Mouse (Mus musculus) R1 (cell line): Measurements from ENCODE around the gene Rabac1.

ENCODE experiments used
- DNase-seq: peaks from one replicate; pipeline ENCODE4 v3.0.0-alpha.2; 2018; ENCODE audit warnings: low read depth, low spot score

Gene Rabac1

DNA sequence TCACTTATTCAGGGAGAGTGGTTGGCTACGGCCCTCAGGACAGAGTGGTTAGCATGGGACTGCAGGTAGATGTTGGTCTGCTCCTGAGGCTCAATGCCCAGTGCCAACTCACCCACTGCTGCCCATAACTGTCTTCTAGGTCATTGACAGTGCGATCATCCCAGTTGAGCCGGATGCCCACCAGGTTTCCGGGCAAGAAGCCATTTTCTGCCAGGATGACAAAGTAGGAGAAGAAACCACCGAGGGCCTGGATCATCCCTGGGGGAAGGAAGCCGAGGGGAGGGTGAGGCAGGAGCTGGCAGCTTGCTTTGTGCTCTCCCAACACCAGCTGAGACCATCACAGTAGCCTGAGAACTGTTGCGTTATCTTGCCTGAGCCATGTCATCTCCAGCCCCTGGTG, 7.9 kb upstream of the Rabac1 start:
- DNase-seq: no peak

DNA sequence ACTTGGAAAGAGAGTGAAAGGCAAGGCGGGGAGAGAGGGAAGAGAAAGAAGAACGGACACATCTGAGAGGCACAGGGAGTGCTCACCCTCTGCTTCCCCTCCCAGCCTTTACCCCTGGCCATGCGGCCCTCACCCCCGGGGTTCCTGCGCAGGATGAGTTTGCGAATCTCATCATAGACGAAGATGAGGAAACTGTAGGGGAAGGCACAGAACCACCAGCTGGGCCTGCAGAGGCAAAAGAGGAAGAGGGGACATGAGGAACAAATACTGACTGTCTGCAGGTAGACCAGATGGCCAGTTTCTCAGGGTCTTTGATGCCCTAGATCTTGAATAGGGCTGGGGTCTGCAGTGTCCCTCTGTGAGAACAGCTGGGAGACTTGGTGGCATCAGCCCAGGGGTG, 6.2 kb upstream of the Rabac1 start:
- no peak for DNase-seq

DNA sequence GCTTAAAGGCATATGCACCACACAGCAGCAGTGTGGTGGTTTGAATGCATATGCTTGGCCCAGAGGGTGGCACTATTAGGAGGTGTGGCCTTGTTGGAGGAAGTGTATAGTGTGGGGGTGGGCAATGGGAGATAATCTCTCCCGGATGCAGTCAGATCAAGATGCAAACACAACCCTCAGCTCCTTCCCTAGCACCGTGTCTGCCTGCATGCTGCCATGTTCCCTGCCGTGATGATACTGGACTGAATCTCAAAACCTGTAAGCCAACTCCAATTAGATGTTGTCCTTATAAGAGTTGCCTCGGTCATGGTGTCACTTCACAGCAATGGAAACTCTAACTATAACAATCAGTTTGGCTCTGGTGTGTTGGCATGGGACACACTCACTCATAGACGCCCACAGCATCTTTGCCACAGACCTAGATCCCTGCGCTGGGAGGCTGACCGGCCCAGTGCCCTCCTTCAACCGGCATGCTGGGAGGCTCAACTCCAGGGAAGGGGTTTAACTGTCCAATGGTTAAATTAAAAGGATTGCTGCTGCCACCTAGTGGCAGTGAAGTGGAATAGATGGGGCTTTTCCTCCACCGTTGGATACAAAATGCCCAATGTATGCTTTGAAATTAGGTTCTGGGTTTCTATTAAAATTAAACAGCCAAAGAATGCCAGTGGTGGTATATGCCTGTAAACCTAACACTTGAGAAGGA, 2.5 kb upstream of the Rabac1 start:
- DNase-seq: peak; percentile 72

DNA sequence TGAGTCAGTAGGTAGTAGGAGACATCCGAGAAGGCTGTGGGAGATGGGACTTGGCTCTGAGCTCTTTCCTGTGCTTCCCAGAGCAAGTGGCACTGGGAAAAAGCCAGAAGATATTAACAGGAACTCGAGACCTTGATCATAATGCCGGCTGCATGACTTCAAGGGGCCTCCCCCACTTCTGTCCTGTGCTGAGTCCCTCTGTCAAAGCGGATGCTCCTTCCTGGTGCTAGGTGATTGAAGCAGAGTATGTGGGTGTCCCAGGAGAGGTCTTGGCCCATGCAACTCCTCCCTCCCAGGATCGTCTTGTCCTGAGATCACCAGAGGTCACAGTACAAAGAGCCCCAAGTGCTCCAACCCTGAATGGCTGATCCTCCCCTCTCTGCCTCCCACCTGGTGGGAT, 1.3 kb upstream of the Rabac1 start:
- no peak for DNase-seq

DNA sequence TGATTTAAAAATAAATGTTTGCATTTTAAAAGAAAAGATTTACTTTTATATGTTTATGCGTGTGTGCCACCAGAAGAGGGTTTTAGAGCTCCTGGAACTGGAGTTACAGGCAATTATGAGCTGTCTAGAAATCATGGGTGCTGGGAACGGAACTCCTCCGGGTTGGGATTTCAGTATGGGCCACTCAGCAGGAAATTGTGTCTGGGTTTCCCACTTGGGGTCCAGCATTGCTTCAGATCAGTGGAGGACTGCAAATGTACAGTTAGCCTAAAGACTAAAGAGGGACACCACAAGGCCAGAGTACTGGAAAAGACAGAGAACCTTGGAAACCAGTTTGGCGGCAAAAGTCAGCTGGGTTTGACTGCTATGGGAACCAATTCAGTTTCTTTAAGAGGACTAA, 654 bp upstream of the Rabac1 start:
- DNase-seq: no peak

DNA sequence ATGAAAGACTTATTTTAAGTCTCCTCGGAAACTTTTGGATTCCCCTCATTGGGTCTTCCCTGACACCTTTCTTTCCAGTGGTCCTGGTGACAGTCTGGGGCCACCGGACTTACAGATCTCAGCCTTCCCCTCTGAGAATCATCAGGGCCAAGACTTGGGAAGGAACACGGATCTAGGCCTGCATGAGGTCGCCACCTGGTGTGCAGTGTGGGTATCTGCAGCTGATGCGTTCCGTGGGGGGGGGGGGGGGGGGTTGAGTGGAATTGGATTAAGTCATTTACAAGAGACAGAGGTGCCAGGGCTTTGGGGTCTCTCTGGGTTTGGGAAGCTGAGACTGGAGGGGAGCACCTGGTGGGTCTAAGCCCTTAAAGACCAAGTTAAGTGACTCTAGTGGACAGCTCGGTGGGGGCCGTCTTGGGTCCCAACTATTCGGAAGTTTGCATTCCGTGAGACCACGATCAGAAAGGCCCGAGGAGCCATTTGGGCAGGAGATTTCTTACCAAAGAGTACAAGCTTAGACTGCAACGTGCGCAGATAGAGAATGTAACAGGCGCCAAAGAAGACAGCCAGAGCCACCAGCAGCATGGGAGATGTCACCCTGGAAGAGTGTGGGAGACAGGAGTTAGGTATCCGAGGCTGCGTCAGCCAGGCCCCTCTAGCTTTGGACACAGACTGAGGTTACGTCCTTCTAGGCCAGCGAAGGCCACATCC, 1.1 kb downstream of the Rabac1 start:
- peak; percentile 67 for DNase-seq

DNA sequence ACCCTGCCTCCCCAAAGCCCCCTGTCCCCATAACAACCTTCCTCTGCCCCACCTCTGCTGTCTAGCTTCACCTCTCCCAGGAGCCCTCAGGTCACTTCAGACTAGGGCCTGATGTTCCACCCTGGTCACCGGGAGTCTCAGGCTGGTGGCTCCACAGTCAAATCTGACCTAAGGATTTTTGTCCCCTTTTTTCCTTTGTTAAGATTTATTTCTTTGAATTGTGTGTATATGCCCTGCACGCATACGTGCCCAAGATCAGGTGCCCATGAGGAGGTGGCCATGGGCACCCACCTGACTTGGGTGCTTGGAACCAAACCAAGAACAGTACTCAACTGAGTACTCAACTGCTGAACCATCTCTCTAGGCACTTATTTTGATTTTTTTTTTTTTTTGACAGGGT, 2.2 kb downstream of the Rabac1 start:
- DNase-seq: no peak

DNA sequence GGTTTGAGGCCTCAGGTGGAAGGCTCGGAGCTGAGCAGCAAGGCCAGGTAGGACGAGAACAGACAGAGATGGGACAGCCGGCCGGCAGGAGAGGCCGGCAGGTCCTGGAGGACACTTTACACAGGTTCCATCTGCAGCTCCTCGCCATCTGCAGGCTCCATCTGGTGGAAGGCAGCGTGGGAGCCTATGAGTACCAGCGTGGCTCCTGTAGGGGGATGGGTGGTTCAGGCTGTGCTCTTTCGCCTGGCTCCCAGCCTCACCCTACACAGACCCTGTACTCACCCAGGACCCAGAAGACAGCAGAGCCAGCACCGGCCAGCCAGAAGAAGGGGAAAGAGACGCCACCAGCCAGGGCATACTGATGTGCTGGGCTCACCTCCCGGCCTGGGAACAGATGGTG, 2.7 kb downstream of the Rabac1 start:
- no peak for DNase-seq

DNA sequence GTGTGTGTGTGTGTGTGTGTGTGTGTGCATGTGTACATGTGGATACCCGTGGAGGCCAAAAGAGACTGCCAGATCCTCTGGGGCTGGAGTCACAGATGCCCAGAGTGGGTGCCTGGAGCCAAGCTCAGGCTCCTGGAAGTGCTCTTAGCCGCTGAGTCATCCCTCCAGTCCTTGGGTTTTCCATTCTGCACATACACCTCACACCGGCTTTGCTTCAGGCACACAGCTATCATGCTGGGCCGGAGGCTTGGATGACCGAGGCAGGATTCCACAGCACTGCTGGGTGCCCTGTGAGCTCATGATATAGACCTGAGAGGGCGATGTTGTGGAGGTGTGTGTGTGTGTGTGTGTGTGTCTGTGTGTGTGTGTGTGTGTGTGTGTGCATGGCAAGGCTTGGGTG, 4.1 kb downstream of the Rabac1 start:
- no peak for DNase-seq

DNA sequence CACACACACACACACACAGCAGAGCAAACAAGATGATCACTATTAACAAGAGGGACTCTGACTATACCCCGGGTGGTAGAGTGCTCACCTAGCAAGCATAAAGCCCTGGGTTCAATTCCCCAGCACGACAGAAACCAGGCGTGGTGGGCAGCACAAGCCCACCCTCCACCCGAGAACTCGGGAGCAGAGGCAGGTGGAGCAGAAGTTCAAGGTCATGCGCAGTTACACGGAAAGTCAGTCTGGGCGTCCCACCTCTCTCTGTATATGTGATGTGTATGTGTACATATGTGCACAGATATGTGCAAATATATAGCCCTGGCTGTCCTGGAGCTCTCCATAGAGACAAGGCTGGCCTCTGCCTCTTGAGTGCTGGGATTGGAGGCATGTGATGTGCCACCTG, 4.6 kb downstream of the Rabac1 start:
- DNase-seq: no peak

DNA sequence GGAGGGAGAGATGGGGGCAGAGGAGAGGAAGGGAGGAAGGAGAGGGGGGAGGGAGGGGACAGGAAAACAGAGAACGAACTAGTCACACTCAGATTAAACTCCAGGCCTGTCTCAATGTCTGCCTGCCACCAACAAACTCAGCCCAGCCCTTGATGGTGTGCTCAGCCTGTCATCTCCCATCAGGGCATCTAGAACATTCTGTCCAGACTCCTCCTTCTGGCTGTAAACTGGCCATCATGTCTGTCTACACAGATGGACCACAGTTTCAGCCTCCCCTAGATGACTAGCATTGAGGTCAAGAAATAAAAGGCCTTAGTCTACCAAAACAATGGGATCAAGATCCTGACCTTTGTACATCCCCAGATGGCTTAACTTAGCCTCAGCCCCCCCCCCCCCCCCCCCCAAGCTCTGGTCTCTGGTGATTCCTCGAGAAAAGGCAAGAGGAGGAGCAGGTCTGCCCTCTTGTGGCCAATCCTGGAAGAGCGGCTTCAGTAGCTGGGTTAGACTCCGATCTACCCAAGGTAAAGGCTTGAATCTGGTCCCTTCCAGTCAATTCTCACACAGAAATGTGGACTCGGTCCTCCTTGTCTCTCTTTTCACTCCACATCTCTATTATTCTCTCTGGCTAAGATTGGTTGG, 7.5 kb downstream of the Rabac1 start:
- DNase-seq: peak; percentile 80

DNA sequence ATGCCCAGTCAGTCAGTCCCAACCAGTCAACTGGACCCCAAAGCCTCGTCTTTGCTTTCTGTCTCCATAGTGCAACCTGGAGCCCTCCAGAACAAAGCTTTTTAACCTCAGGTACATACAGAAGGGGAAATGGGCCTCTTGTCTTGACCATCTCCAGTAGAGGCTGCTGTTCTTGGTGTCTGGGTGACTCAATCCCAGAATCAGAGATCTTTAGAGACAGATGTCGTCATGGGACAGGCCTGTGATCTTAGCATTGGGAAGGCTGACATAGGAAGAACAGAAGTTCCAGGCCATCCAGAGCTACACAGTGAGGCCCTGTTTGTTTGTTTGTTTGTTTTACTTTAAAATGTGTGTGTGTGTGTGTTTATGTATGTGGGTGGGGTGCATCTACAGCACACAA, 8.3 kb downstream of the Rabac1 start:
- no peak for DNase-seq

DNA sequence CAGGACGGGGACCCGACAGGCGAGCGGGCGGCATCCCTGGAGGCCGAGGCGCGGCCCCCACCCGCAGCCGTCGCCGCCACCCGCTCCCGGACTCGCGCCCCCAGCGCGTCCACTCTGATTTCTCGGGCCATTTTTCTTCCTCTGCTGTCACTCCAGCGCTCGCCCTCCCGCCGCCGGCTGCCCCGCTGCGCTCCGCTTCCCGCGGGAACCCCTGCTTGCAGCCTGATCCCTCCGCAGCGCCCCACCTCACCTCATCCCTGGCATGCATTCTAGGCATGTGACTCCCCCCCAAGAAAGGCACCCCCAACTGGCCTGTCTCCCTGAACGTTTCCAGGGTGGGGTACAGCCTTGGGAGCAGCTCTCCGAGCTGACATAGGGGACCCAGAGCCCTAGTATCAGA, 17.3 kb downstream of the Rabac1 start:
- DNase-seq: no peak

DNA sequence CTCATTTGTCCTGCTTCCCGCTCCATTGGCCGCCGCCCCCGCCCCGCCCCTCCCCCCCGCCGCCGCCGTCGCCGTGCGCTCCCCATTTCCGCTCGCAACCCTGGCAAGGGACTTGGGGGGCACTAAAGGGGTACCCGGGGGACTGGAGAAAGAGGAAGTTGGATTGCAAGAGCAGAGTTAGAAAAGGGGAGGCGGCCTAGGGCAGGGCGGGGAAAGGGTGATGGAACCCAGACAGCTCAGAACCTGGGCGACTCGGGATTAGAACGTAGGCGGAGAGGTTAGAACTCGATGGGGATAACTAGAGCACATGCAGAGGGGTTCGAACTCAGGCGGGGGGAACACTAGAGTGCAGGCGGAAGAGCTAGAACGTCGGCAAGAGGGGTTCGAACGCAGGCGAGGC, 18.1 kb downstream of the Rabac1 start:
- DNase-seq: no peak

DNA sequence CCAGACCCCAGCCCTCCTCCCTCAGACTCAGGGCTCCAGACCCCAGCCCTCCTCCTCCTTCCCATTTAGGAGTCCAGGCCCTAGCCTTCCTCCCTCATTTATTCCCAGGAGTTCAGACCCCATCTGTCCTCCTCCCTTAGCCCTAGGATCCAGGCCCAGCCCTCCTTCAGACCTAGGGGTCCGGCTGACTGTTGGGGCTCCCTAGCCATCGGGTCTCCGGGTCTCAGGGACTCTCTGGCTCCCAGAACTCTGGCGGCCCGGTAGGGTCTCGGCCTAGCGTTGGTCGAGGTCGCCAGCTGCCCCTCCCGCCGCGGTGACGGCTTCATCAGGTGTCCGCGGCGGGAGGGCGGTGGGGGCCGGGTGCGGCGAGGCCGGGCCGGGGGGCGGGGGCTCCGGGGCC, 18.6 kb downstream of the Rabac1 start:
- no peak for DNase-seq

DNA sequence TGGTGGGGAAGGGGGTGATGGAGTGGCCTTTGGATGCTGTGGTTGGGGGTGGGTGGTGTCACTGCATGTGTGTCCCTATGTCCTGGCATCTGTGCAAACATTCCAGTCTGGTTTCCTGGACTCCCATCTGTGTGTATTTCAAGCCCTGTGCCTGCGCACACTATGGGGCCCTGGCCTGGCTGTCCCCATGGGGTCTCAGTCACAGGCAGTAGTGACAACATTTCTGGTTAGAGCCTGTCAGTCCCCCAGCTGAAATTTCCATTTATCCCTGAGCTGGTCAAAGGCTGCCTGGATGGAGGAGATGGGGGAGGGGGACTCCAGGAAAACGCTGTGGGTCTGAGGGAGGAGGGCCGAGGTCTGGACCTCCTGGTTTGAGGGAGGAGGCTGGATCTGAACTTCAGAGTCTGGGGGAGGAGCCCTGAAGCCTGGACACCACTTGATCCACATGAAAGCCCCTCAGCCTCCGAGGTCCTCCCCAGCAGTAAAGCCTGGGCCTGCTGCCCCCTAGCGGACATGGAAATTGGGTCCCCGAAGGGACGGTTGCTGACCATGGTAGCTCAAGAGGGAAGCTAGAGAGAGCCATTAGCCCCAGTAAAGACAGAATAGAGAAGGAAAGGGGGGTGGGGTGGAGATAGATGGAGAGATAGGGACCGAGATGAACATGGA, 22.5 kb downstream of the Rabac1 start:
- peak; percentile 91 for DNase-seq

DNA sequence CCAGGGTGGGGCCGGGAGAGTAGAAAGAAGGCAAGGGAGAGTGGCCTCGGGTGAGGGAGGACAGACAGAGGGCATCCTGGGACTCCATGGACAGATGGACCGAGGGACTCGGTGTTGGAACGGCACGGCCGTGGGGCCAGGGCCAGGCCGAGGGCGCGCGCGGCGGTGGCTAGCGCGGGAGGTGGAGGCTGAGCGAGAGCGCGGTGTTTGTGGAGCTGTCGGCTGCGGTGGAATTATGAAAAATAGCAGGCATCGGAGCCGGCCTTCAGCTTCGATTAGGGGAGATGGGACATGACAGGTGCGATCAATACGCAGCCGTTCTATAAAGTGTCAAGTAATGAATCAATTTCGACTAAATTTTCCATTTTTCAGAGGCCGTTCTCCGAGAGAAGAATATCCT, 23.8 kb downstream of the Rabac1 start:
- no peak for DNase-seq

DNA sequence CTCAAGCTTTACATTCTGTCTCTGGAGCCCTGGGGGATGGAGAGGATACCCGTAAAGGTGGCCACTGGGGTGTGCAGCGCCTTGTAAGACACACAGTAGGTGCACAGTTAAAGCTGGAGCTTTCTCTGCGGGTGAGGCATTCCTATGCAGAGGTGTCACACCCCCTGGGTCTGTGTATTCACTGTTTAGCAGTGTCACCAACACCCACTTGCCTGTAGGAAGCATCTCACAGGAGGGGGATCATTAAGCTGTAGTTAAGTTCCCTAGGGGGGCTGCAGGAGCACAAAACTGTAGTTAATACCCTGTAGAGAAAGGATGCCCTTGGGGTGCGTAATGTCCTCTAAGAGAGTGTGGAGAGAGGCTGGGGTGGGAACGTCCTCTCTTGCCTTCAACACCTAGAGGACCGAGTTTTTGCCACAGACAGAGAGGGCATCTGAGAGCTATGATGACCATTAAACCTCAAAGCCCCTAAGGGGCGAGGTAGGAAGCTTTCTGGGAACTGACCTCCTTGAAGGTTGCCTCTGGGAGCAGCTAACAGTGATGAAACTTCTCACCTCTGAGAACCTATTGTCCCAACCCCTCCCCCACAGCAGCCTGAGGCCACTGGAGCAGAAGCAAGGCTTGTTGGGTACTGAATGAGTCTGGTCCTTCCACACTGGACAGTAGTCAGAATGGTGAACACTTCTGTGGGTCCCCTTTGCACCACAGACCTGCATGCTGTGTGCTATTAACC, 25.1 kb downstream of the Rabac1 start:
- DNase-seq: peak; percentile 63

DNA sequence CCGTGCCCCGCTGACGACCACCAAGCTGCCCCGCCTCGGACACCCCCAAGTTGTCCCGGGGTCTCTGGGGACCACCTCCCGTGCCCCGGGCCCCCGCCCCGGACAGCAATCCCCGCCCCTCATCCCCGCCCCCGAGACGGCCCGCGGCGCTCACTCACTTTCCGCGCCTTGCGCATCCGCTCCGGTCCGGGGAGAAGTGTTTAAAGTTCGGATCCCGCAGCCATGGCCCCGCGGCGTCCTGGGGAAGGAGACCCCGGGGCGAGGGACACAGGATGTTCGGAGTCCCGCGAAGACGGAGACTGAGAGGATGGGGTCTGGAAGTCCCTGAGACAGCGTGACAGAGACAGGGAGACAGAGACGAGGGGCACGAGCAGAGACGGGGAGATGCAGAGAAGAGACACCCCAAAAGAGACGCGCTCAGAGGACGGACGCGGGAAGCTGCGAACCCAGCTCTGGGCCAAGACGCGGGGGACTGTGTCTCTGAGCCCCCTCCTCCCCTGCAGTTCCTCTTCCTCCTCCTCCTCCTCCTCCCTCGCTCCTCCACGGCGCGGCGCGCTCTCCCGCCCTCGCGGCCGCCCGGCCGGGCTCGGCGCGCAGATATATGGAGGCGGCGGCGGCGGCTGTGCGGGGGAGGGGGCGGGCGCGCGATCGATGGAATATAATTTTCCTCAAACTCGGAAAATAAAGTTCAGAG, 28.1 kb downstream of the Rabac1 start, which contains the start of gene Gm4881:
Gene Gm4881 (minus strand): TSS at position 238 of the 694 bp plus-strand sequence.
- no peak for DNase-seq

DNA sequence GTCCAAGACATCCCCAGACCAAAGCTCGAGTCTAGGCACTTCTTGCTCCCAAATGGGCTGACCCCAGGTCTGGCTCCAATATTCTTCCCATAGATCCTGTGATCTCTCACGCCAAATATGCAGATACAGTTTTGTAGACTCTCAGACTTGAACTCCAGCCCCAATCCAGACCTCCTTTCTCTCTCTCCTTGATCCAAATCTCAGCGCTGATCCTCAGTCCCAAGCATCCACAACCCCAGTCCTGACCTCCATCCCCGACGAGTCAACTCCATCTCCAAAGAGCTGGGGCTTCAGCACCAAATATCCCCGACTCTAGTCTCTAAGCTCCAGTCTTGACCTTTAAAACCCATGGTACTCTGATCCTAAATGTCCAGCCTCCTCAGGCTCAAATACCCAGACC, 28.9 kb downstream of the Rabac1 start:
- DNase-seq: no peak

DNA sequence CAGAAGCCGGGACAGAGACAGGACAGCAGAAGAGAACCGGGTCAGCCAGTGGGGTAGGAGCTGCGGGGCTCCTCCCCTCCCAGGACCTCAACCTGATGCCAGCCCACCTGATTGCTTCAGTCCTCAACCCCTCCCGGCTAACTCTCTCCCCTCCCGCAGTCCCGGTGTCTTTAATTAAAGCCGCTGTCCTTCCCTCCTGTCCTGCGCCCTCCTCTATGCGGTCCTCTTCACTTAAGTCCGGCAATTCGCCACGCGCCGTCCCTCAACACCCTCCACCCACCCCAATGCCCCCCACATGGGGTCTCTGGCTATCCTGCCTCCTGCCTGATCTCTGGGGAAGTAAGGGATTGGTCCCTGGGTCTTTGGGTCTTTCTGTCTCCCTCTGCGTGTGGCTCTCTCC, 40.9 kb downstream of the Rabac1 start:
- DNase-seq: no peak
